Mouse (Mus musculus): ENCODE measurements around the gene Amy2a5.
"Not testable (repeated sequence)": the region's sequence is repeated elsewhere in the genome, so short reads cannot be mapped to it uniquely, and the experiment has no call there.

Amy2a5 gene

DNA sequence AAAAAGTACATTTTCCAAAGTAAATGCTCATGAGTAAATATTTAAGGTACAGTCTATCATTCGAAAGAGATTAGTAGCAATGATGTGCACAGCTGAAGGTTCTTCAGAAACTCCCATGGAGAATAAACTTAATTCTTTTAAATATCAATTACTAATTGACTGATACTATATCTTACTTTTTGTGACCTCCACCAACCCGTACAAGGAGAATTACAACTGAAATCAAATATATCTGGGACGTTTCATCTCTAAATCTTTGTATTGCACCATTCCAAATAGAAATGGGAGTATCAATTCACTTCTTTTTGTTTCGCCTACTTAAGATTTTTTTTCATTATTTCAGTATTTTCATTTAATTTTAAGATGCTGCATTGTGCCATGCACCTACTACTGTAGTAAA lies at the start of gene Amy2a5:
Gene Amy2a5 (minus strand): TSS at position 101 of the 400 bp plus-strand sequence.
- not testable (repeated sequence) for DNase-seq (ENCODE audit: low spot score)

DNA sequence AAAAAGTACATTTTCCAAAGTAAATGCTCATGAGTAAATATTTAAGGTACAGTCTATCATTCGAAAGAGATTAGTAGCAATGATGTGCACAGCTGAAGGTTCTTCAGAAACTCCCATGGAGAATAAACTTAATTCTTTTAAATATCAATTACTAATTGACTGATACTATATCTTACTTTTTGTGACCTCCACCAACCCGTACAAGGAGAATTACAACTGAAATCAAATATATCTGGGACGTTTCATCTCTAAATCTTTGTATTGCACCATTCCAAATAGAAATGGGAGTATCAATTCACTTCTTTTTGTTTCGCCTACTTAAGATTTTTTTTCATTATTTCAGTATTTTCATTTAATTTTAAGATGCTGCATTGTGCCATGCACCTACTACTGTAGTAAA lies 32.7 kb upstream of the Amy2a5 start, which contains the start of gene Amy2a4:
Gene Amy2a4 (minus strand): TSS at position 101 of the 400 bp plus-strand sequence.
- DNase-seq (ENCODE audit: low spot score) = not testable (repeated sequence)

DNA sequence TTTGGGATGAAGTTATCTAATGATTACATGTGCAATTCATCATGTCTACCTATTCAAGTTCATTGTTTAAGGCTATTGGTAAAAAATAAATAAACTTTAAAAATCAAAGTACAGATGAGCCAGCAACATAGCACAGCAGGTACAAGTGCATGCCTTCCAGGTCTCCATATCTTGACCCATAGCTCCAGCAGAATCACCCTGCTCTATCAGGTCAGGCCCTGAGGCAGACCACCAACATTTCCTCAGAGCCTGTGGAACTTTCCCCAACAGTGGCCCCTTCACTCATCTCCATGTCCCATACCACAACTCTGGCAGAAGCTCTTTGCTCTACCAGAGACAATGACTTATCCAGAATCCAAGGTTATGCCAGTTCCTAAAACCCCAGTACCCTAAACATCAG lies 21.6 kb upstream of the Amy2a5 start:
- DNase-seq (ENCODE audit: low spot score) = not testable (repeated sequence)

DNA sequence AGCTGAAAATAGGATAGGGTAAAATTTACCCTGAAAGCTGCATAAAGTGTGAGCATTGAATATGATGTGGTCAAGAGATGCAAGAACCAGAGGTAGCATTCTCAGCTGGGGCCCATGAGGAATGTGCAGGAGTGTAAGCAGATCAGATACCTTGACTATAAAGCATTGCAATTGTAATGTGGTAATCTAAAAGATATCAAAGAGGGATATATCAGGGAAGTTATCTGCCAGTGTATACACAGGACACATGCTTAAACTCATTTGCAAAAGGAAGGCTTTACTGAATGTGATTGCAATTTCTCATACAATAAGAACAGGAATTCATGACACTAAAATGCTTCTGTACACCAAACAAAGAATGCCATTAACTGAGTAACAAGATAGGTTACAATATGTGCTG lies 20.9 kb upstream of the Amy2a5 start:
- not testable (repeated sequence) for DNase-seq (ENCODE audit: low spot score)

DNA sequence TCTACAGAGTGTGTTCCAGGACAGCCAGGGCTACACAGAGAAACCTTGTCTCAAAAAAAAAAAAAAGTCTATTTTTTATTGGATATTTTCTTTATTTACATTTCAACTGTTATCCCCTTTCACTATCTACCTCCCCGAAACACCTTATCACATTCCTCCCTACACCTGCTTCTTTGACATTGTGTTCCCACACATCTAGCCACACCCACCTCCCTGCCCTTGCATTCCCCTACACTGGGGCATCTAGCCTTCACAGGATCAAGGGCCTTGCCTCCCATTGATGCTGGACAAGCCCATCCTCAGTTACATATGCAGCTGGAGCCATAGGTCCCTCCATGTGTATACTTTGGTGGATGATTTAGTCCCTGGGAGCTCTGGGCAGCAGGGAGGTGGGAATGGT lies 31.5 kb downstream of the Amy2a5 start:
- no peak for DNase-seq (ENCODE audit: low spot score)

All from urinary bladder, postnatal 14 days (tissue).